Mouse (Mus musculus) central nervous system, embryonic 11.5 days (tissue): ENCODE results near the gene Btg3. TPM values are rescaled to one million over a fixed set of nuclear protein-coding genes. Genes with fewer than 3 reads are reported as not detected.

ENCODE experiments used
- polyA plus RNA-seq: library from polyadenylated mRNA; depleted of rRNA; stranded (reverse); fragments of >200 nt; gene quantifications from 2 replicates; pipeline ENCODE4 v1.2.3, GENCODE M21; 2012; rRNA removed

Btg3 gene
- polyA plus RNA-seq, result 13.7 and 15.5 TPM in 2 replicates

DNA sequence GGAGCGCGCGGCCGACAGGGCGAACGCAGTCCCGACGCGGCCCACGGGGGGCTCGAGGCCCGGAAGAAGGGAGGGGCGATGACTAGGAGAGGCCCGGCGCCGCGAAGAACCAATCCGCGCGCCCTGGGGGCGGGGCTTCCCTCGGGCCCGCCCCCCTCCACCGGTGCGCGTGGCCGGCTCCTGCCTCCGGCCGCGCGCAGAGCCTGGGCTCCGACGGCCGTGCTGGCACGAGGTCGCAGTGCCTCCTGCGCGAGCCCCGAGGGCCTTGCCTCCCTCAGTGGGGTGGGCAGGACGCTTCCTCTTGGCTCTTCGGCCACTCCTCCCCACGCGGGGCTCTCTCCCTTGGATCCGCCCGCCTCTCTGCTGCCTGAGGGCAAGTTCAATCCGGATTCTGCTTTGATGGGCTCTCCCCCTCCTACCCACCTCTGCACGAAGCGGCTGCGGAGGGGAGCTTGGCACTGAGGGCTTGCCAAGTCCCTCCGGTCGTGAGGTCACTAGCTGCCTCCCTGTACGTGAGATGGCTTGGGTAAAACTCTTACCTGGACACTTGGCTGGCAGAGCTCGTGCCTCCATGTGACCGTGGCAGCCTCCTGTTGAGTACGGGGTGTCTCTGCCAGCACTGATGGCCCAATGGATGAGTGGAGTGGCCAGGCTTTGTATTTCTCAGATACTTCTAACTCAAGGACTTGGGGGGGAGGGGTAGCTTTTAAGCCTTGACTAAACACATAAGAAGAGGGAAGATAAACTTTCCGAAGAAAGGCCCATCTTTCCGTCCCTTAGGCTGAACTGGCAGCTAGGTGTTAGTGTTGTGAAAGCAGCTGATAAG lies at the start of gene Btg3:
Gene Btg3, minus strand, starts transcription at position 448 of the 826 bp plus-strand sequence.

DNA sequence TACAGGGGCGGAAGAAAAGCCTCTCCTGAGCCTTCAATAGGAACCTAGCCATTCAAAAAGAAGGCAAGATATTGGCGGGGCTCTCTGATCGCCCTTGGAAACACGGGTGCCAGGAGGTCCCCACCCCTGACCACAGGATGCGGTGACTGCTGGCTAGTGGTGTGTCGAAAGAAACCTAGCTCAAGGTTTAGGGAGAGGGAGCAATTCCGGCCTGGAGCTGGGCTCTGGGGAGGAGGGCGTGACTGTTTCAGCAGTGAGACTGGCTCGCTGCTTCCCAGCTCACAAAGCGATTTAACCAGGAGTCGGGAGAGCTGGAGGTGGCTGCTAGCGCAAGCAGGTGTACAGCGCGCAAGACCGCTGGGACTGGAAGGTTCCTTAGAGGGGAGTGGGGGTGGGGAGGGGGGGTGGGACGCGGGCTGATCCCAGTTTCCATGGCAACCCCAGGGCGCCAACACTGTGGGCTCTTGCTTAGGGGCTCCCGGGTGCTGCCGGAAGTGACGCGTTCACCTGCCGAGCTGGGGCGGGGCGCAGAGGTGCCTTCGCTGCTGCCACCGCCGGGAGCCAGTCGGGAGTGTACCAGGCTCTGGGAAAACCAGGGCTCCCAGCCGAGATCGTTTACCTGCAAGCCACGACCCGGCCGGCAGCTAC lies 75.7 kb downstream of the Btg3 start, which contains the start of gene Cxadr:
Gene Cxadr, plus strand, starts transcription at position 307 of the 648 bp plus-strand sequence.

Other genes with a start within 250 kb of the Btg3 start
- 44.5 and 45.0 TPM in 2 replicates for gene Cxadr, start 75.7 kb downstream of the Btg3 start, polyA plus RNA-seq
- gene D16Ertd472e, start 199.5 kb upstream of the Btg3 start, polyA plus RNA-seq, result 10.3 and 11.4 TPM in 2 replicates